Mouse (Mus musculus): ENCODE results near the gene Mgat4d.
"Not testable (repeated sequence)": the region's sequence is repeated elsewhere in the genome, so short reads cannot be mapped to it uniquely, and the experiment has no call there.

Gene Mgat4d

GRCm38 (mm10) chr8:83390006-83390701 is 41.9 kb downstream of the Mgat4d start:
- peak in 1 of 2 experiments; percentile 4 for DNase-seq (ENCODE audit: low spot score in 2 of 2)

- DNase-seq (ENCODE audit: low spot score in 2 of 2), result no peak
Observed at GRCm38 (mm10) chr8:83392521-83392920, 44.2 kb downstream of the Mgat4d start.

- DNase-seq (ENCODE audit: low spot score in 2 of 2), result no peak
Observed at GRCm38 (mm10) chr8:83394325-83394724, 46.1 kb downstream of the Mgat4d start.

DNA sequence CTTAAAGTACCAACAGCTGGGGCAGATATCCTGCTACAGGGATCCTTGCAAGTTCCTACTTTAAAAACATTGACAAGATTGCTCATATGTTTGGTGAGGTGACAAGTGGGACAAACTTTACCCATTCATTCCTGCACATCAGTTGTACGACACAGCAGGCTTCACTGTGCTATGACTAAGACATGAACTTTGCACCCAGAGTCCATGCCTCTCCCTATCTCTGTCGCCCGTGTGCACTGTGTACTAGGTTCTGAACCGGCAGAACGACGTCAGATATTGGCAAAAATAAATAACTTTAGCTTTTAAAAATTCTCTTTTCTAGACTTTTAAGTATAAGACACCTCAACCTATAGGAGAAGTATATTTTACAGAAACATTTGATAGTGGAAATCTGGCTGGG is 48.4 kb downstream of the Mgat4d start:
- DNase-seq (ENCODE audit: low spot score in 2 of 2), result no peak

- DNase-seq (ENCODE audit: low spot score in 2 of 2), result no peak
Observed at GRCm38 (mm10) chr8:83397726-83398125, 49.5 kb downstream of the Mgat4d start.

DNA sequence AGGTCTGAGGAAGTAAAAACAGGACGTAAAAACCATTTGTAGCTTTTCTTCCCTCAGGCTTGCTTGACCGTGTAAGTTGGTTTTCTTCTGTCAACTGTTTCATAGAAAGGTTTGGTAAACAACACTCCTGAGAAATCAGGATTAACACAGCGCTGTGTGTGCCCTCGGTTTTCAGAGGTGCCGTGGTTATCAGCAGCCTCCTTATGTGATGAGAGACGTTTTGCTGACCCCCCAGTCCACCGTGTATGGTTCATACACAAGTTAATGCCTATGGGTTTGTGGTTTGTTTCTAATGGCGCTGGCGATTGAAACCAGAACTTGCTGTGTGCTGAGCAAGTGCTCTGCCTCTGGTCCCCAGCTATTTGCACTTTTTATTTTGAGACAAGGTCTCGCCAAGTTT is 57.3 kb downstream of the Mgat4d start:
- no peak for DNase-seq (ENCODE audit: low spot score in 2 of 2)

GRCm38 (mm10) chr8:83406836-83407235 is 58.6 kb downstream of the Mgat4d start:
- no peak for DNase-seq (ENCODE audit: low spot score in 2 of 2)

DNA sequence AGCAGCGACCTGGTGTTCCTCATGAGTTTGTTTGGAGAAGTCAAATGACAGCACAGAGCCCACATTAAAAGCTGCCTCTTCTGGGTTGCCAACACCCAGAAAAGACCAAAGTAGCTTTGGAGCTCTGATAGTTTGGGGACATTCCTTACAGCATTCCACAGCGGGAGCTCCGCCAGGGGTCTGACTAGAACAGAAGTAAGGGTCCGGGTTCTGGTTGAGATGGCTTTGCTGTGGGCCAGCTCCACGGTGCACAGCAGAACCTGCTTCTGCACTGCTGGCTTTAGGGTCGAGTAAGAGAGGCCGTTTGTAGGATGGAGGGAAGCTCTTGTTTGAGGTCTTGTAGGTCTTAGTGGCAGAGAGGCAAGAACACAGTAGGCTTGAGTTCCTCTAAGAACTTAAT is 60.2 kb downstream of the Mgat4d start:
- no peak for DNase-seq (ENCODE audit: low spot score in 2 of 2)

DNA sequence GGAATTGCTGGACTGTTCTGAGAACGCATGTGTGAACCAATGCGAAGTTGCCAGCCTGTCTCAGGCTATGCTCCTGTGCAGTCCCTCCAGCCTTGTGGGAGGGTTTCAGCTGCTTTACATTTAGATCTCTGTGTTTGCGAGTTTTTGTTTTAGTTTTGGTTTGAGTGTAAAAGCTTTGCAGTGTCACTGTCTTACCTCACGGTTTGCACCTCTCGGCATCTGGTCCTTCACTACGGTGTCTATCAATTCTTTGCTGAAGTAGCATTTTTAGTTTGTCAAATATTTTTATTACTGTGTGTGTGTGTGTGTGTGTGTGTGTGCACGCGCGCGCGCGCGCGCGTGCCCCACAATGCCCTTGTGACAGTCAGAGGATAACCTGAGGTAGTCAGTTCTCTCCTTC is 68.6 kb downstream of the Mgat4d start:
- DNase-seq (ENCODE audit: low spot score in 2 of 2), result no peak

GRCm38 (mm10) chr8:83417970-83418369 is 69.7 kb downstream of the Mgat4d start:
- no peak for DNase-seq (ENCODE audit: low spot score in 2 of 2)

DNA sequence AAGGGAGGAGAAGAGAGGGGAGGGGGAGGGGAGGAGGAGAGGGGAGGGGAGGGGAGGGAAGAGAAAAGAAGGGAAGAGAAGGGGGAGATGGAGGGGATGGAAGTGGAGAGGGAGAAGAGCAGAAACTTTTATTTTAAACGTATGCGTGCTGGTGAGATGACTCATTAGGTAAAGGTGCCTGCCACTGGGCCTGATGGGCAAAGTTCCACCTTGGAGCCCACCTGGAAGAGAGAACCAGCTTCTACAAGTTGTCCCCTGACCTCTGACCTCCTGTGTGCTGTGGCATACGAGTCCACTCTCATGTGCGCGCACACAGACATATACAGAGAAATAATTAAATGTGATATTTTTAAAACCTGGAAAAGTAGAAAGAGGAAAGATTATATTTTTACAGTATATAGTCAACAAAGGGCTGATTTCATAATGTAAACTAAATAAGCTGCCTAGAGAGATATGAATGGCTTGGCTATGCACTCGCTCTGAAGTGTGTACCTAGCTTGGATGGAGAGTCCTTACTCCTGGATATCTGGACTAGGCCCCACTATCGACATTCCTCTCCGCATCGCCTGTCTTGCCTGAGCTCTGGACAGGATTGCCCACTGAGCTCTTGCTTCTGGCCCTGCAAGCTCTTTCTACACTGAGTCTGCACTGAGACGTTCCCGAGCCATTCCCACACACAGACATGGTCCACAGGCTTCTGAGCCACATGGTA is 70.7 kb downstream of the Mgat4d start:
- no peak for DNase-seq (ENCODE audit: low spot score in 2 of 2)

GRCm38 (mm10) chr8:83421354-83421753 is 73.1 kb downstream of the Mgat4d start:
- DNase-seq (ENCODE audit: low spot score in 2 of 2), result no peak

GRCm38 (mm10) chr8:83423032-83423825 is 75.0 kb downstream of the Mgat4d start:
- DNase-seq (ENCODE audit: low spot score in 2 of 2), result no peak

DNA sequence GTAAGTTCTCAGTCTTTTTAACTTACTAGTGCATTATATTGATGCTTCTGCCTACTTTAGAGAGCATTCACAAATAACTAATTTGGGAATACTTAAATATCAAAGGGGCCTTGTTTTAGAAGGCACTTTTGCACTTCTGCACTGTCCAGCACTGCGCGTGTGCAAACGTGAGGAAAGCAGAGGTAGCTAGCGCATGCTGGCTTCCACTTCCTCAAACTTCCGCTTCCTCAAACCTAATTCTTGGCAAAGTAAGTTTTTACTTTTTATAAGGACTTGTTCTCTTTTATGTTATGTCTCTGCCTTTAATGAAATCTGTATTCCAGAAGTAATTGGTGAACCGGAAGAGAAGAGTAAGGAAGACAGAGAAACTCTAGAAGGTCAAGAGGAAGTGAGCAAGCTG is 76.9 kb downstream of the Mgat4d start:
- DNase-seq (ENCODE audit: low spot score in 2 of 2), result no peak

GRCm38 (mm10) chr8:83426104-83426759 is 78.0 kb downstream of the Mgat4d start:
- DNase-seq (ENCODE audit: low spot score in 2 of 2), result no peak

DNA sequence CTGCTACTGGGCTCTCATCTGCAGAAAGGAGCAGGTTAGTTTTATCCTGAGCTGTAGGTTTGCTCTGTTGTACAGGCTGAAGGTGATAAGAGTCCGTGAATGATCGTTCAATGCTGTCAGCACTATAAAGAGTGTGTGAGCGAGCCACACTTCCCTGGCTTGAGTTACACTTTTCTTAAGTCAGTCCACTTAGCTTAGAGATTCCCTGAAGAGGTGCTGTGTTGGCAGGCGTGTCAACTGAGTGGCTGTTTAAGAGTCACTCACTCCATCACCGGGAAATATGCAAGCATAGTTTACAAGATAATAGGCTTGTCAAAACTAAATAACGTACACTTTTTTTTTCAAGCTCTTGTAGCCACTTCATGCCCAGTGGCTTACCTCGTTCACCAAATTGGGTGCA is 78.7 kb downstream of the Mgat4d start:
- no peak for DNase-seq (ENCODE audit: low spot score in 2 of 2)

GRCm38 (mm10) chr8:83428621-83429020 is 80.3 kb downstream of the Mgat4d start:
- not testable (repeated sequence) for DNase-seq (ENCODE audit: low spot score in 2 of 2)

DNA sequence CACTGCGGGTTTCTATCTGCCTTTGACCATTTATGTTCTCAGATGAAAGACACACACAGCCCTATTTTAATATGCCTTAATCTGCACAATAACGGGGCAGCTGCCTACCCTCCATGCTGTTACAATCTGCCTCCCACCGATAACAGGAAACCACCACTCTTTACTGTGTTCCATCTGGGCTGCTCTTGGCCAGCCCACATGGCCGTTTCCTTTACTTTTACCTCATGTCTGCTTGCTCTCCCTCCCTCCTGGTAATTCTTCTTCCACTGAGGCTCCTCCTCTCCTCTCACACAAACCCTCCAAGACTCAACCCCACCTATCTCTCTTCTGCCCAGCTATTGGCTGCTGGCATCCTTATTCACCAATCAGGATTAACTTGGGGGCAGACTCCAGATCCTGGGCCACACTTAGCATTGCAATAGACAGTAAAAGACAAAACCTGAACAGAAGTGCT is 80.8 kb downstream of the Mgat4d start:
- no peak for DNase-seq (ENCODE audit: low spot score in 2 of 2)

All from cerebellum, postnatal 4 days (tissue).